In genomic region chr1:133086804-133087203, GRCm38 (mm10) we compare ENCODE assay signal across 19 mouse cellular contexts. TPM values are rescaled to one million over a fixed set of nuclear protein-coding genes. Genes with fewer than 3 reads are reported as not detected.
DNase-seq lines count a peak whose midpoint lies in the region; ATAC-seq and TF ChIP-seq lines count a peak whose summit lies in the region.
"Had no signal": no experiment of that assay in that cellular context is flagged by ENCODE, and none has a peak within 500 bp of the region (broad histone marks: within the 10 kb centered on the region; RNA-seq: fewer than 3 reads in every experiment).

No protein-coding gene starts in this region.

- no peak for TF ChIP-seq CTCF in lung, postnatal 0 days (IDR thresholded peaks at IDR 0.05)
- no peak for TF ChIP-seq CTCF in CH12.LX (conservative IDR thresholded peaks at IDR 0.05 in 1 of 2, IDR thresholded peaks at IDR 0.05 in 1 of 2; ENCODE audit: low read depth in 2 of 2, low read length in 2 of 2)

- DNase-seq in heart, adult 11 months, result peak; percentile 91
- no peak for DNase-seq in heart, postnatal 36 days
- DNase-seq in lung, postnatal 0 days (ENCODE audit: low spot score), result no peak
- no peak for DNase-seq in lung, postnatal 4 days
- DNase-seq in CH12.LX (ENCODE audit: extremely low read depth), result no peak
- DNase-seq in frontal cortex, postnatal 14 days (ENCODE audit: low spot score in 2 of 2), result no peak
- DNase-seq: adrenal gland, adult 2 months; cerebellum, adult 8-10 months; heart, postnatal 14 days; kidney, postnatal 25 days; layer of hippocampus, adult 9-11 months; left cerebral cortex, postnatal 4 days; lung, adult 2 months; lung, postnatal 36 days; thymus, postnatal 4 days had no signal

- no peak for TF ChIP-seq RAD21 in CH12.LX (IDR thresholded peaks at IDR 0.05; ENCODE audit: low read depth, low read length)

- whole genome bisulfite sequencing in lung, postnatal 0 days, result 88% methylated on average over 10 of the region's 10 CpGs
- 88% methylated on average over 10 of the region's 10 CpGs for WGBS in forebrain, embryonic 13.5 days
- 75% methylated on average over 10 of the region's 10 CpGs for WGBS in kidney, embryonic 15.5 days

- H3K79me2 ChIP-seq in CH12.LX (replicated peaks; ENCODE audit: control insufficient read depth, extremely low read depth, insufficient read depth, poor library complexity, severe bottlenecking), result no peaks in the 10 kb centered on the region

- H3K4me2 ChIP-seq in lung, postnatal 0 days (replicated peaks; ENCODE audit: low read depth, low read length), result no peak overlapping the region
- no peak overlapping the region for H3K4me2 ChIP-seq in CH12.LX (ENCODE audit: insufficient read depth, low read depth, poor library complexity, severe bottlenecking)
- H3K4me2 ChIP-seq in forebrain, embryonic 13.5 days, result no peak overlapping the region
- H3K4me2 ChIP-seq in kidney, embryonic 15.5 days, result no peak overlapping the region
- H3K4me2 ChIP-seq: liver, embryonic 12.5 days had no signal

- no peak for TF ChIP-seq EP300 in lung, postnatal 0 days (IDR thresholded peaks at IDR 0.05)
- TF ChIP-seq EP300 in CH12.LX (IDR thresholded peaks at IDR 0.05; ENCODE audit: low read length), result no peak

- no peak; the same call in 1 of the 2 replicates for TF ChIP-seq POLR2A in CH12.LX (IDR thresholded peaks at IDR 0.05; ENCODE audit: low read depth, low read length)

- 0 out of 2 replicates have a peak overlapping the region, but pooled peaks have one; percentile 15 for H3K27ac ChIP-seq in lung, postnatal 0 days (ENCODE audit: low read length)
- H3K27ac ChIP-seq in CH12.LX (ENCODE audit: insufficient read depth, low read depth), result peak overlapping the region; percentile 58
- H3K27ac ChIP-seq in forebrain, embryonic 13.5 days, result 0 out of 2 replicates have a peak overlapping the region, but pooled peaks have one; percentile 32
- no peak overlapping the region for H3K27ac ChIP-seq in kidney, embryonic 15.5 days
- H3K27ac ChIP-seq: left cerebral cortex, adult 2 months; liver, embryonic 12.5 days had no signal

- H3K4me3 ChIP-seq in lung, postnatal 0 days (ENCODE audit: low read depth, low read length), result no peak overlapping the region
- no peak overlapping the region for H3K4me3 ChIP-seq in CH12.LX (replicated peaks in 1 of 3; ENCODE audit: low read depth in 2 of 3, low read length in 2 of 3, poor library complexity in 1 of 3)
- no peak overlapping the region for H3K4me3 ChIP-seq in forebrain, embryonic 13.5 days
- no peak overlapping the region for H3K4me3 ChIP-seq in kidney, embryonic 15.5 days (replicated peaks)
- H3K4me3 ChIP-seq: left cerebral cortex, adult 2 months; liver, embryonic 12.5 days had no signal

- H3K27me3 ChIP-seq in lung, postnatal 0 days (replicated peaks; ENCODE audit: insufficient read depth, low read length), result no peaks in the 10 kb centered on the region
- H3K27me3 ChIP-seq in CH12.LX (replicated peaks), result no peaks in the 10 kb centered on the region
- no peaks in the 10 kb centered on the region for H3K27me3 ChIP-seq in forebrain, embryonic 13.5 days
- H3K27me3 ChIP-seq in kidney, embryonic 15.5 days, result no peaks in the 10 kb centered on the region
- H3K27me3 ChIP-seq: liver, embryonic 12.5 days had no signal

- no peak overlapping the region for H3K9ac ChIP-seq in lung, postnatal 0 days (replicated peaks; ENCODE audit: low read depth)
- no peak overlapping the region for H3K9ac ChIP-seq in CH12.LX (ENCODE audit: insufficient read depth, low read depth)
- no peak overlapping the region for H3K9ac ChIP-seq in forebrain, embryonic 13.5 days
- H3K9ac ChIP-seq in kidney, embryonic 15.5 days, result no peak overlapping the region
- H3K9ac ChIP-seq: liver, embryonic 12.5 days had no signal

- H3K9me3 ChIP-seq in lung, postnatal 0 days (ENCODE audit: low read length), result no peaks in the 10 kb centered on the region
- no peaks in the 10 kb centered on the region for H3K9me3 ChIP-seq in CH12.LX (replicated peaks; ENCODE audit: low read length)
- H3K9me3 ChIP-seq in forebrain, embryonic 13.5 days (replicated peaks), result no peaks in the 10 kb centered on the region
- no peaks in the 10 kb centered on the region for H3K9me3 ChIP-seq in kidney, embryonic 15.5 days (replicated peaks)
- H3K9me3 ChIP-seq: liver, embryonic 12.5 days had no signal

- intact Hi-C loops in heart, postnatal 36 days (cut with DNase I), result loop anchor here (1.0 to 2.0 kb wide), 2 partner anchors 14 to 48 kb away; no protein-coding TSS in a partner anchor

- no peak for ATAC-seq in lung, postnatal 0 days
- no peak for ATAC-seq in forebrain, embryonic 13.5 days
- ATAC-seq in kidney, embryonic 15.5 days (replicated peaks; ENCODE audit: low FRiP score), result no peak

- in situ Hi-C loops in CH12.LX (cut with MboI; ENCODE audit: low pct_ligation_motif_present, low pct_unique_long_range_greater_than_20kb, low sequenced_read_pairs), result loop anchor here (5.0 kb wide), 1 partner anchor 35 kb away; no protein-coding TSS in a partner anchor

- peaks cover 9% of the 10 kb centered on the region; the same call in 1 of the 2 replicates for H3K4me1 ChIP-seq in lung, postnatal 0 days (ENCODE audit: insufficient read depth, low read depth, low read length)
- H3K4me1 ChIP-seq in CH12.LX (ENCODE audit: control insufficient read depth in 1 of 2, insufficient read depth in 2 of 2), result peaks cover 43 to 64% of the 10 kb centered on the region in 2 experiments
- H3K4me1 ChIP-seq in forebrain, embryonic 13.5 days, result peaks cover 20% of the 10 kb centered on the region
- H3K4me1 ChIP-seq in kidney, embryonic 15.5 days, result peaks cover 16% of the 10 kb centered on the region

- dilution Hi-C loops in CH12.LX (cut with MboI; ENCODE audit: extremely low pct_ligation_motif_present, extremely low pct_unique_long_range_greater_than_20kb, low sequenced_read_pairs), result no loop called here

- no peaks in the 10 kb centered on the region for H3K36me3 ChIP-seq in lung, postnatal 0 days (ENCODE audit: insufficient read depth, low read length)
- peaks cover 55 to 75% of the 10 kb centered on the region in 2 experiments for H3K36me3 ChIP-seq in CH12.LX (replicated peaks in 1 of 2; ENCODE audit: control insufficient read depth in 1 of 2, insufficient read depth in 1 of 2, low read length in 1 of 2)
- H3K36me3 ChIP-seq in forebrain, embryonic 13.5 days (ENCODE audit: poor library complexity, severe bottlenecking), result peaks cover 87% of the 10 kb centered on the region
- peaks cover 24% of the 10 kb centered on the region for H3K36me3 ChIP-seq in kidney, embryonic 15.5 days

TF ChIP-seq in CH12.LX, 34 proteins besides CTCF, POLR2A, EP300 and RAD21:
- TF ChIP-seq USF2 (conservative IDR thresholded peaks at IDR 0.05; ENCODE audit: low read depth, low read length), result no peak
- TF ChIP-seq CHD2 (IDR thresholded peaks at IDR 0.05; ENCODE audit: low read length), result no peak
- TF ChIP-seq ZKSCAN1 (IDR thresholded peaks at IDR 0.05; ENCODE audit: borderline replicate concordance, low read depth, low read length), result no peak
- TF ChIP-seq MXI1 (IDR thresholded peaks at IDR 0.05; ENCODE audit: low read depth, low read length), result no peak
- TF ChIP-seq GABPA (IDR thresholded peaks at IDR 0.05; ENCODE audit: insufficient replicate concordance, low read depth, low read length), result no peak
- TF ChIP-seq TCF12 (IDR thresholded peaks at IDR 0.05; ENCODE audit: low read depth, low read length), result no peak
- TF ChIP-seq MAZ (IDR thresholded peaks at IDR 0.05; ENCODE audit: low read depth, low read length), result no peak
- TF ChIP-seq ELF1 (IDR thresholded peaks at IDR 0.05; ENCODE audit: low read depth, low read length), result no peak
- no peak for TF ChIP-seq USF1 (IDR thresholded peaks at IDR 0.05; ENCODE audit: low read depth, low read length)
- TF ChIP-seq MEF2A (IDR thresholded peaks at IDR 0.05; ENCODE audit: borderline replicate concordance, low read depth, low read length), result no peak
- no peak for TF ChIP-seq NELFE (IDR thresholded peaks at IDR 0.05; ENCODE audit: low read depth, low read length)
- TF ChIP-seq IRF4 (IDR thresholded peaks at IDR 0.05; ENCODE audit: low read depth, low read length), result no peak
- no peak for TF ChIP-seq JUN (IDR thresholded peaks at IDR 0.05; ENCODE audit: insufficient read depth, low read depth, low read length)
- no peak for TF ChIP-seq SMC3 (IDR thresholded peaks at IDR 0.05; ENCODE audit: low read depth, low read length)
- no peak for TF ChIP-seq CHD1 (IDR thresholded peaks at IDR 0.05; ENCODE audit: low read depth, low read length)
TF ChIP-seq in CH12.LX: peak in this region for 0.

RNA-seq across cellular contexts. Expression of gene Pik3c2b, which starts 41.3 kb away (rescaled TPM):
- total RNA-seq in heart, postnatal 36 days (2021), result 10 to 100 TPM; 17.9 to 20.4 TPM
- polyA plus RNA-seq in lung, postnatal 0 days (2015; fragmentation: Nextera tagmentation; extraction: Ambion mirVana), result 4.3 and 4.6 TPM in 2 replicates
- 15.9 and 16.5 TPM in 2 replicates for total RNA-seq in CH12.LX (2012; rRNA removed)
- 7.2 and 8.7 TPM in 2 replicates for total RNA-seq in CH12.LX (2014; rRNA removed)
- 9.2 and 12.0 TPM in 2 replicates for polyA plus RNA-seq in CH12.LX (2012; ENCODE audit: insufficient read length, low read depth)
- 15.5 and 15.9 TPM in 2 replicates for polyA plus RNA-seq in forebrain, embryonic 13.5 days (2015; fragmentation: Nextera tagmentation; extraction: Ambion mirVana)
- polyA plus RNA-seq in kidney, embryonic 15.5 days (2015; fragmentation: Nextera tagmentation; extraction: Ambion mirVana), result 6.1 and 6.3 TPM in 2 replicates

RNA-seq across cellular contexts. Expression of gene Ppp1r15b, which starts 44.1 kb away (rescaled TPM):
- total RNA-seq in heart, postnatal 36 days (2021), result 10 to 100 TPM; 24.1 to 26.0 TPM
- 19.5 and 20.0 TPM in 2 replicates for polyA plus RNA-seq in lung, postnatal 0 days (2015; fragmentation: Nextera tagmentation; extraction: Ambion mirVana)
- total RNA-seq in CH12.LX (2012; rRNA removed) (47.6 and 50.6 TPM in 2 replicates), CH12.LX (2014; rRNA removed) (46.7 and 47.5 TPM in 2 replicates)
- polyA plus RNA-seq in CH12.LX (2012; ENCODE audit: insufficient read length, low read depth), result 31.4 and 33.1 TPM in 2 replicates
- polyA plus RNA-seq in forebrain, embryonic 13.5 days (2015; fragmentation: Nextera tagmentation; extraction: Ambion mirVana), result 34.8 and 38.6 TPM in 2 replicates
- polyA plus RNA-seq in kidney, embryonic 15.5 days (2015; fragmentation: Nextera tagmentation; extraction: Ambion mirVana), result 42.1 and 42.2 TPM in 2 replicates

RNA-seq across cellular contexts. Expression of gene Mdm4, which starts 56.4 kb away (rescaled TPM):
- total RNA-seq in heart, postnatal 36 days (2021), result 10 to 100 TPM; 25.3 to 29.9 TPM
- 14.9 and 19.3 TPM in 2 replicates for polyA plus RNA-seq in lung, postnatal 0 days (2015; fragmentation: Nextera tagmentation; extraction: Ambion mirVana)
- total RNA-seq in CH12.LX (2012; rRNA removed), result 84.5 and 107 TPM in 2 replicates
- 66.5 and 68.3 TPM in 2 replicates for total RNA-seq in CH12.LX (2014; rRNA removed)
- 78.9 and 79.0 TPM in 2 replicates for polyA plus RNA-seq in CH12.LX (2012; ENCODE audit: insufficient read length, low read depth)
- polyA plus RNA-seq in forebrain, embryonic 13.5 days (2015; fragmentation: Nextera tagmentation; extraction: Ambion mirVana), result 44.8 and 46.3 TPM in 2 replicates
- 32.4 and 32.6 TPM in 2 replicates for polyA plus RNA-seq in kidney, embryonic 15.5 days (2015; fragmentation: Nextera tagmentation; extraction: Ambion mirVana)
